Mouse (Mus musculus) R1 (cell line): ENCODE results near the gene Sppl2c.

Experiments used
- DNase-seq: peaks from one replicate; pipeline ENCODE4 v3.0.0-alpha.2; 2018; ENCODE audit warnings: low read depth, low spot score

Sppl2c gene

DNA sequence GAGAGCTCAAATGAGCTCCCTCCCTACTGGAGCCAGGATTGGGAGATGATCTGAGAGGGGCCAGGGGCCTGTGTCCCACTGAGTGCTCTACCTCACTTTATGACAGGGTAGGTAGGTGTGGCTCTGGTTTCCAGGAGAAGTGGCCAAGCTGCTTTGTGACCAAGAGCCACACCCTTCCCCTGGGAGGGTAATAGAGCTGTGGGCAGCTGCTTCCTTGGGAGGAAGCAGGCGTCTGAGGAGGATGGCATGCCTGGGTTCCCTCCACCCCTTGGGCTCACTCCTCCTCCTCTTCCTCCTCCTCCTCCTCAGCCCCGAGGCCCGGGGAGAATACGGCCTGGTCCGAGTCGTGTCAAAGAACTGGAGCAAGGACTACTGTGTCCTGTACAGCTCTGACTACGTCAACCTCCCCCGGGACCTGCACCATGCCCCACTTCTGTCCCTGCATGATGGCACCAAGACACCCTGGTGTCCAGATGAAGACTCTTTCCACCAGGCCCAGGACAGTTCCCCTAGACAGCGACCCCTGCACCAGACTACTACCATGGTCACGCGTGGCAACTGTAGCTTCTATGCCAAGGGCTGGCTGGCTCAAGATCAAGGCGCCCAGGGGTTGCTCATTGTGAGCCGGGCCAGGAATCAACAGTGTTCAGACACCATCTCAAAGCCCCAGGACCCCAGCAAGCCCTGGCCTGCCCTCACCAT is at the start of gene Sppl2c:
Sppl2c (plus strand) TSS at position 193 of the 702 bp plus-strand sequence.
- no peak for DNase-seq

GRCm38 (mm10) chr11:104138976-104139375 is 47.2 kb upstream of the Sppl2c start:
- DNase-seq = no peak

DNA sequence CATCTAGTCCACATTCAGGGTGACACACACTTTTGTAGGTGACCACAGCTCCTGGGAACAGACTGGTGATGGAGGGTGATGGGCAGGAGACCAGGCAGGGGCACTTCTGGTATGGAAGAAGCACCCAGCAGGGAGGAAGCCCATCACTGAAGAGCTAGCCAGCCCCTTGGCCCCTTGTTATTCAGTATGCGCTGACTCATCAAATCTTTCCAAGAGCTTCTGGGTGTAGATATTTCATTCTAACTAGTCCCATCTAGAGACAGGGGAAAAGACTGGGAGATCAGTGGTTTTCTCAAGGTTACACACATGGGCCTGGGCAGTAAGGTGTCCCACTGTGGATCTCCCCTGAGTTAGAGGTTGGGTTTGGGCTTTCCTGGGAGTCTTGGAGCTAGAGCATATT is 41.2 kb upstream of the Sppl2c start:
- DNase-seq = no peak

- DNase-seq = no peak
Measured at GRCm38 (mm10) chr11:104148787-104149186, 37.3 kb upstream of the Sppl2c start.

GRCm38 (mm10) chr11:104150911-104151310 is 35.2 kb upstream of the Sppl2c start:
- no peak for DNase-seq

DNA sequence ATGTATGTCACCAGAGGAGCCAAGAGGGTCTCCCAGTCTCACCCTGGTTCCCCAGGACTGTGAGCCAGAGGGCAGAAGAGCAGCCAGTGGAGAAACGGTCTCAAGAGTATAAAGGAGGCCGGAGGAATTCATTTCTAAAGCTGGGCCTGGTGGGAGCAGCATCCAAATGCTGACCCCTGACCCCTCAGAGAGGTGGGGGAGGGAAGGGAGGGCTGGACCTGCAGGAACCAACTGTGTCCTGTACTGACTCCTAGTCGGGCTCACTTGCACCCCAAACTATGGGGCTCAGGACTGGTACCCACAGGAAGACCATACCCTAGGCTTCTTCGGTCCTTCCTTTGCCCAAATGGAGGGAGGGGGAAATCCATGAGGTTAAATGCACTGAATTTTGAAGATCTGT is 31.8 kb upstream of the Sppl2c start:
- no peak for DNase-seq

- no peak for DNase-seq
Measured at GRCm38 (mm10) chr11:104154820-104155635, 31.1 kb upstream of the Sppl2c start.

GRCm38 (mm10) chr11:104155899-104156298 is 30.2 kb upstream of the Sppl2c start:
- no peak for DNase-seq

- DNase-seq = no peak
Measured at GRCm38 (mm10) chr11:104156391-104156790, 29.7 kb upstream of the Sppl2c start.

- peak; percentile 86 for DNase-seq
Measured at GRCm38 (mm10) chr11:104157603-104158259, 28.4 kb upstream of the Sppl2c start.

DNA sequence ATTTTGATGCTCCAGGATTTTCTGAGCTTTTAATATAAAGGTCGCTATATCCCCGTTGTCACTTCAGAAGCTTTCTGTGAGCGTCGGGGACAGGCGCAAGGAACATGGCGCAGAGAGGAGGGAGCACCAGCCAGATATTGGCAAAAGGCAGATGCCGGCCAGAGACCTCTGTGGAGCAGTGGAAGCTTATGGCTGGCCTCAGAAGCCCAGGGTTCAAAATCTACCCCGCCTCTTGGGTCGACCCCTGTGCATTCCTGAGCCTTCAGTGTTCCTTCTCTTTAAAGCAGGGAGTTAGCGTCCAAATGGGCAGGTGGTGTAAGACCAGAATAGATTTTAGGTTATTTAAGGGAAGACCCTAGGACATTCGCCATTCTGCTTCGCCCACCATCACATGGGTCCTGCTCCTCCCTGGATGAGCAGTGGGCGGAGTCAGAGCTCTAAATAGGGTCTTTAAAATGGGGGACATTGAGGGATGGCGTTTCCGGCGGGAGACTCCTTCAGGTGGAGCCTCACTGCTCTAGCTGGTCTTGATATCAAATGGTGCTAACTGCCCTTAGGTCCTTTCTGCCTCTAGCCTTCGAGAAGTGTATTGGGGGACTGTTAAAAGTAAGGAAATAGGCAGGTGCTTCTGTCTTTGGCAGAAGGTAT is 27.7 kb upstream of the Sppl2c start:
- peak; percentile 24 for DNase-seq

DNA sequence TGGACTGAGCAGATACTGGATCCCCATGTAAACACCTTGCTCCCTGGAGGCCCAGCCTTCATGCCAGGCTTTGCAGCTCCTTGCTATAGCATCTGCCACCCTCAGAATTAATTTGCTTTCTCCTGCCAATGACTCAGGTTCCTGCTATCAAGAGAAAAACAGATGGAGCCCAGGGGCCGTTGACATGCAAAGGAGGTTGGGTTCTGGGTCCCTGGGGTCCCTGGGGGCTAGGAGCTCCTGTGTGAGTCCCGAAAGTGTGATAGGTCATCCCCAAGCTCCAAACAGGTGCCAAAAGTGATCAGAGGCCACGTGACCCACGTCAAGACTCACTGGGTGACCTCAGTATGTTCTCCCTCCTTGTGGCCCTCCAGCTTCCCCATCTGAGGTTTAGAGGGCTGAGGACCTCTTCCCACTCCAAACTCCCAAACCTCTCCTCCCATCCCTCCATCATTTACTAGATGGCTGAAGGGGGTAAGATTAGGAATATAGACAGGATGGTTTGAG is 26.3 kb upstream of the Sppl2c start:
- no peak for DNase-seq

GRCm38 (mm10) chr11:104161153-104161552 is 25.0 kb upstream of the Sppl2c start:
- DNase-seq = no peak

GRCm38 (mm10) chr11:104164257-104164656 is 21.9 kb upstream of the Sppl2c start:
- DNase-seq = no peak

DNA sequence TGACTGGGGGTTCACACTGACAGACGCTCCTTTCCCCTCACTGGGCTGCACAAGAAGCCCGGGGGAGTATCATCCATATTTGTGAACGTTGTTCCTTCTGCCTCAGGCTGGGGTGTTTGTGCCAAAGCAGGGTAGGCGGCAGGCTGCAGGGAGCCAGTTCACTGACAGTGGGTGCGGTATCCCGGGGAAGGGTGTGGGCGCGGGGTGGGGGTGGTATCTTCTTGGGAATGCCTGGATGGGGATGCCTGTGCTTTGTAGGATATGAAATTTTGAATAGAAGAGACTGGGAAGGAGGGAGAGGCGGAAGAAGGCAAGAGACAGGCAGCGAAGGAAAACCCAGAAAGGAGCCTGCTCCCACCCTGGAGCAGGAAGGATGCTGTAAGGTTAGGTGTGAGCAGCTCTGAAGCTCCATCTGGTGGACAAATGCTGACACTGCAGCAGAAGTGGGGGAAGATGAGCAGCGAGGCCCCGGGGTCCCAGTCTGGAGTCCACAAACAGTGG is 14.8 kb upstream of the Sppl2c start:
- peak; percentile 62 for DNase-seq

DNA sequence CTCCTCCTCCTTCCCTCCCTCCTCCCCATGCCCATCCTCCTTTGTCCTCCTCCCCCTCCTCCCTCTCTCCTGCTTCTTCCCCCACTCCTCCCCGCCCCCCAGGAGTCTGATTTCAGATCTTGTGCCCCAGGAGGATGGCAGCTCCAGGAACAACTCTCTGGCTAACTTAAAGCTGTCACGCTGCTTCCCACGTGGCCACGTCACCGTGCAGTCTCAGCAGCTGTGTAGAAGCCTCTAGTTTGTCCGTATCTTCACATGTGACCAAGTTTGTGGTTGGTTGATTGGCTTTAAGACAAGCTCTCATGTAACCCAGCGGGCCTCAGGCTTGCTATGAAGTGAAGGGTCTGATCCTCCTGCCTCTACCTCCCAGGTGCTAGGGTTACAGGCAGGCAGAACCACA is 7.2 kb upstream of the Sppl2c start:
- peak; percentile 42 for DNase-seq

DNA sequence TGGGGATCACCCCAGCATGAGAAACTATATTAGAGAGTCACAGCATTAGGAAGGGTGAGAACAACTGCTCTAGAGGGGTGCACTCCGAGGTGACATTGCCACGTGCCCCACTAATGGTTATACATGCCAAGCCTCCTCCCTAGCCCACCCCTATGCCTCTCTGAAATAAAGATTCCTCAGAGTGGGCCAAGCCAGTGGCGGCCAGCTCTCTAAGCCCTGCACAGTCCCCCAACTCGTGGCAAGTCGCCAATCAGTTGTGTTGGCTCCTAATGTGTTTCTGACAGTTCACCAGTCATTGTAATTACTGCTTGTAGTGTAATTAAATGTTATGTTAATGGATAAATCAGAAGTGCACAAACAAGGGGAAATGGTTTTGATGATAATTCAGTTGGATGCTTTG is 6.3 kb upstream of the Sppl2c start:
- no peak for DNase-seq

DNA sequence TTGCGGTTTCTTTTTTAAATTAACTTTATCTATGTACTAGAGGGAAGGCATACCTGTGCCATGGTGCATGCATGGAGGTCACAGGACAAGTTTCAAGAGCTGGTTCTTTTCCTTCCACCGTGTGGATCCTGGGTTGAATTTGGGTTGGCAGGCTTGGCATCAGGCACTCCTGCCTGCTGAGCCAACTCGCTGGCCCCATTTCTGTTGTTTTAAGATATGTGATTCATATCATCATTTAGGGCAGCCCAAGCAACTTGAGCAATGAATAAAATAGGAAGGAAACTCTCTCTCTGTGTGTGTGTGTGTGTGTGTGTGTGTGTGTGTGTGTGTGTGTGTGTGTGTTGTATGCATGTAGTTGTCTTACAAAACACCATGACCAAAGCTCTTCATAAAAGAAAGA is 4.0 kb upstream of the Sppl2c start:
- DNase-seq = no peak

DNA sequence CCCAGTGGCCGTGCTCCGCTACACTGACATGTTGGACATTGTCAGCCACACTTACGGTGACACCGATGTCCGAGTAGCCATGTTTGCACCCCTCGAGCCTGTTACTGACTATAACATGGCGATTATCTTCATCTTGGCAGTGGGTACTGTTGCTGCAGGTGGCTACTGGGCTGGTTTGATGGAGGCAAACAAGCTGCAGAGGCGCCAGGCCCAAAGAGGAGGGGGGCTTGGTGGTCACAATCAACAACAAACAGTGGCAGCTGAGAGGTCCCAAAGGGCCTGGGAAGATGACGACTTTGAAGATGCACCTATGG is 667 bp downstream of the Sppl2c start:
- DNase-seq = no peak

DNA sequence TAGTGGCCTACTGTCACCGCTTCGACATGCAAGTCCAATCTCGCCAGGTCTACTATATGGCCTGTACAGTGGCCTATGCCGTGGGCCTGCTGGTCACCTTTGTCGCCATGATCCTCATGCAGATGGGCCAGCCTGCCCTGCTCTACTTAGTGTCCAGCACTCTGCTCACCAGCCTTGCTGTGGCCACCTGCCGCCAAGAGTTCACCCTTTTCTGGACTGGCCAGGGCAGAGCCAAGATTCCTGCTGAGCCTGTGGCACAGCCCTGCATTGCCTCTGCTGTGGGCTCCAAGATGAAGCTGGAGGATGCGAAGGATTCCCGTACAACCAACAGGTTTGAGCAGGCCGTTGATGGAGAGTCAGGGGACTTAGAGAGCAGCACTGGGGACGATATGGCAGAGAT is 1.6 kb downstream of the Sppl2c start:
- no peak for DNase-seq

DNA sequence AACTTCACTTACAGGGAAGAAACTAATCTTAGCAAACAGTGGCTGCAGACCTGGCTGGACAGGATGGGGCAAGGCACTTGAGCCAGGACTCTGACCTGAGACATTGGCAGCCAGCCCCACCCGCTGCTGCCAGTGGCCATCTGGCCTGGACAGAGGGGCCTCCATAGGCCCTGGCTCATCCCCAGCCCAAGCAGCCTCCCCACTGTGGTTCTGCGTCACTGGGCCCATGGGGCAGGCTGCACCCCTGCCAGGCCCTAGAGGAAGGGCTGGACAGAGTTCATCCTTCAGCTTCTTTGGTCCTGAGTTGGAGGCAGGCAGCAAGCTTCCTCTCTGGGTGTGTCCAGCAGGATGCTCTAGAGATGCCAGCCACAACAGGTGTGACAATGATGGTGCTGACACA is 3.9 kb downstream of the Sppl2c start:
- DNase-seq = no peak

GRCm38 (mm10) chr11:104195382-104195781 is 9.3 kb downstream of the Sppl2c start:
- no peak for DNase-seq
